Mouse (Mus musculus): ENCODE results near the gene Slc29a3.

- TF ChIP-seq CTCF (IDR thresholded peaks at IDR 0.05; ENCODE audit: borderline replicate concordance, extremely low read depth, insufficient read depth, insufficient read length), result peak; percentile 97
- no peak for TF ChIP-seq POLR2A (IDR thresholded peaks at IDR 0.05; ENCODE audit: borderline replicate concordance, extremely low read depth, insufficient read depth, insufficient read length, poor library complexity, severe bottlenecking)
These were observed 7.8 kb upstream of the Slc29a3 start for GRCm38 (mm10) chr10:60760377-60760776.
